Mouse (Mus musculus) lung, postnatal 0 days (tissue): ENCODE results near the gene Zbtb38.

Source experiments
- CTCF ChIP-seq: IDR thresholded peaks from 2 replicates; pipeline ENCODE4 v1.5.1; 2016; ENCODE audit warnings: antibody characterized with exemption, mild to moderate bottlenecking
- EP300 ChIP-seq: IDR thresholded peaks from 2 replicates; pipeline ENCODE4 v1.6.1; 2016; ENCODE audit warnings: antibody characterized with exemption, mild to moderate bottlenecking, control low read depth

- TF ChIP-seq CTCF (no peak), EP300 (no peak)
Measured at GRCm38 (mm10) chr9:96746527-96746926, 6.1 kb downstream of the Zbtb38 start.
